Mouse (Mus musculus) hindbrain, embryonic 16.5 days (tissue): Measurements from ENCODE around the gene Nek8. TPM values are rescaled to one million over a fixed set of nuclear protein-coding genes. Genes with fewer than 3 reads are reported as not detected.
A peak's percentile ranks its signal among the peaks of the same experiment; 100 is the strongest.

ENCODE experiments used
- ATAC-seq: fragments of 200-750 bp; cut with Nextera tagmentation; 2 replicates; pipeline ENCODE4 v1.8.0; 2017; ENCODE audit warnings: moderate TSS enrichment, moderate library complexity
- H3K27ac ChIP-seq: fragments of 300-500 bp; sonication (generic); 2 replicates; pipeline ENCODE4 v1.5.1; 2014; ENCODE audit warnings: low read depth, mild to moderate bottlenecking, control low read depth, low read length, moderate library complexity
- H3K27me3 ChIP-seq: fragments of 300-500 bp; sonication (generic); replicated peaks from 2 replicates; pipeline ENCODE4 v1.6.1; 2014; ENCODE audit warnings: low read length; ENCODE audit not compliant: control insufficient read depth, insufficient read depth
- H3K36me3 ChIP-seq: fragments of 300-500 bp; sonication (generic); 2 replicates; pipeline ENCODE4 v1.6.1; 2014; ENCODE audit warnings: mild to moderate bottlenecking, low read length, moderate library complexity, mixed read lengths; ENCODE audit not compliant: control insufficient read depth, insufficient read depth
- H3K4me1 ChIP-seq: fragments of 300-500 bp; sonication (generic); 2 replicates; pipeline ENCODE4 v1.6.1; 2014; ENCODE audit warnings: low read depth, low read length; ENCODE audit not compliant: control insufficient read depth, insufficient read depth
- H3K4me2 ChIP-seq: fragments of 300-500 bp; sonication (generic); 2 replicates; pipeline ENCODE4 v1.6.1; 2014; ENCODE audit warnings: mild to moderate bottlenecking, low read length, control low read depth, moderate library complexity
- H3K4me3 ChIP-seq: fragments of 300-500 bp; sonication (generic); 2 replicates; pipeline ENCODE4 v1.5.1; 2014; ENCODE audit warnings: mild to moderate bottlenecking, low read length, control low read depth, moderate library complexity
- H3K9ac ChIP-seq: fragments of 300-500 bp; sonication (generic); 2 replicates; pipeline ENCODE4 v1.6.1; 2014; ENCODE audit warnings: low read depth, mild to moderate bottlenecking, control low read depth, low read length, moderate library complexity
- H3K9me3 ChIP-seq: fragments of 300-500 bp; sonication (generic); 2 replicates; pipeline ENCODE4 v1.6.1; 2014; ENCODE audit warnings: mild to moderate bottlenecking, low read length, moderate library complexity; ENCODE audit not compliant: control insufficient read depth
- WGBS: fragments of 180-500 bp; shearing (Covaris S2); extraction: QIAGEN DNeasy Blood & Tissue Kit; methylation state at CpG from one replicate; pipeline ENCODE4 v1.1.7; 2014; 5-methylcytosine and 5-hydroxymethylcytosine counted together
- polyA plus RNA-seq: library from polyadenylated mRNA; unstranded; fragments of >200 nt; fragmentation: Nextera tagmentation; extraction: Ambion mirVana; gene quantifications from 2 replicates; pipeline ENCODE4 v1.2.1, GENCODE M21; 2015

Gene Nek8
- polyA plus RNA-seq, 1 experiment from 2014 or later: 7.1 TPM

DNA sequence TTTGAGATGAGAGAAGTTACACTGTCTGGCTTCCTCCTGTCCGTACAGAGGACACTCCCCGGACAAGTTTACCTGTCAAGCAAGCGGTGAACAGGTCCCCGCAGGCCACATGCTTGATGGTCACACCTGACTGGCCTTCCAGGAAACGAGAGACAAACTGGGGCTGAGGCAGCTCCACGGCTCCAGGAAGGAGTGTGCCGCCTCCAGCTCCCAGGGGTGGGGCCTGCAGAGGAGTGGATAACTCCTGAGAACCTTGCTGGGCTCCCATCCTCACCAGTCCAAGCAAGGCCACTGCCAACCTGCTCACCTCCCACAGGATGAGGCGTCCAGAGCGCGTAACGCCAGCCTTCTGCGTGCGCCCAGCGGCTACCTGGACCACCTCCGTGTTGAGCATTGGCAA lies 6.2 kb downstream of the Nek8 start:
- Histone ChIP-seq H3K9me3 (no peaks in the 10 kb centered on the region), H3K27ac (no peak overlapping the region), H3K9ac (no peak overlapping the region), H3K4me1 (peaks cover 8% of the 10 kb centered on the region), H3K4me2 (no peak overlapping the region), H3K4me3 (no peak overlapping the region), H3K27me3 (no peaks in the 10 kb centered on the region), H3K36me3 (no peaks in the 10 kb centered on the region)
- WGBS: 92% methylated on average over 15 of the region's 15 CpGs
- ATAC-seq: no peak

DNA sequence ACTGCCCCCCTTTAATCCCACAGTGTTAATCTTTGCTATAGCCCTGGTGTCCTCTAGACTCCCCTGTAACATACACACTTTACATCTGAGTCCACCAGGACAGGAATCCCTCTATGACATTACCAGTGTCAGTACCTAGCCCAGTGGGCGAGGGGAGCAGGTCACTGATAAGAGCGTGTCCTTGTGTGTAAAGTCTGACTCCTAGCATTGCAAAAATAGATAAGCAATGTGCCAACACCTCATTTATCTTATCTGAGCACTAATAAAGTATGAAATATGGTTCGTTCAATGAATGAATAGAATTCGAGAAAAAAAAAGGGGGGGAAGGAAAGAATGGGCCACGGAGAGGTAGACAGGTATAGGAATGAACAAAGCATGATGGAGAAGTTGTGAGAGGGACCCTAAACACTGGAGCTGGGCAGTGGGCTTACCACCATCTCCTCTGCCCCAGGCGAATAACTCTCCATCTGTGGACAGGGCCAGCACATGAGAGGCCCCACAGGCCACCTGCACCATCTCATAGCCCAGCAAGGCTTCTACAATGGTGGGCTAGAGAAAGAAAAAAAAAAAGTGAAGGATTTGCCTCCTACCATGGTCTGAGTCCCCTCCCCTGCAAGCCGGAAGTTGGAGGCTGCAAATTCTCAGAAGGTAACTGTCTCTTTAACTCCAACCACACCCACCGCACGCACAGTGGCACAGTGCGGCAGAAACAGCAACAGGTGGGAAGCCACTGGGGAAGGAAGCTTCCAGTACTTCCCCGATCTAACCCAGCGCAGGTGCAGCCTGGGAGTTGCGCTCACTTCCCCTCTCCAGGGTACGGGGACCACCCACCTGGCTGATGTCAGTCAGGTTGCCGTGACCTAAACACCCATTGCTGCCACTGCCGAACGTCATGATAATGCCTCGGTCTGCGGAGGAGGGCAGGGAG lies 7.7 kb downstream of the Nek8 start:
- Histone ChIP-seq H3K9me3 (no peaks in the 10 kb centered on the region), H3K9ac (no peak overlapping the region), H3K36me3 (no peaks in the 10 kb centered on the region), H3K4me2 (no peak overlapping the region), H3K27ac (no peak overlapping the region), H3K27me3 (no peaks in the 10 kb centered on the region), H3K4me3 (no peak overlapping the region), H3K4me1 (peaks cover 8% of the 10 kb centered on the region)
- WGBS: 59% methylated on average over 19 of the region's 19 CpGs
- no peak for ATAC-seq

DNA sequence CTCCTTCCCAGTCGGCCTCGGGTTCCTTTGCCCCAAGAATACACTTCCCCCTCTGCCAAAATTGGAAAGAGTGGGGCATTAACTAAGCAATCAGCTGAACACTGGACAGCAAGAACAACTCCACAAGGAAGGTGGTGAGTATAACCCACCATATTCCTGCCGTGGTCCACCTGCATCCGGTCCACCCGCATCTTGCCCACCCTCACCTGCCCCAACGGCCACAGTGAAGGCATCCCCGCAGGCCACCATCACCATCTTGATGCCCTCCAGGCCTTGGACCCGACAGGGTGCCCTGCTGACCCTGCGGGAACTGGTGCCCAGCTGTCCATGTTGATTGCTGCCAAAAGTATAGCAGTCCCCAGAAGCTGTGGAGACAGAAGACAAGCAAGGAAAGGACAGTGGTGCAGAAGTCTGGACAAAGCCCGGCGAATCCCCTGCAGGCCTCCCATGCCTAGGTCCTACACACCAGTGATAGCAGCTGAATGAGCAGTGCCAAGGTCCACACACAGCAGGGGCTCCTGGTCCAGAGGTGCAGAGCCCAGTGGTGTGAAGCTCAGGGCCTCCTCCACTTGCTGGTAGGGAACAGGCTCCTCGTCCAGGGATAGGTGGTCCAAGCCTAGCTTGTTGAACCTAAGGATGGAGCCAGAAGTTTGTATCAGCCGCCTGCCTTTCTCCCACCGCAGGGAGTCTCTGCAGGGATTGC lies 9.1 kb downstream of the Nek8 start:
- 92% methylated on average over 14 of the region's 14 CpGs for WGBS

DNA sequence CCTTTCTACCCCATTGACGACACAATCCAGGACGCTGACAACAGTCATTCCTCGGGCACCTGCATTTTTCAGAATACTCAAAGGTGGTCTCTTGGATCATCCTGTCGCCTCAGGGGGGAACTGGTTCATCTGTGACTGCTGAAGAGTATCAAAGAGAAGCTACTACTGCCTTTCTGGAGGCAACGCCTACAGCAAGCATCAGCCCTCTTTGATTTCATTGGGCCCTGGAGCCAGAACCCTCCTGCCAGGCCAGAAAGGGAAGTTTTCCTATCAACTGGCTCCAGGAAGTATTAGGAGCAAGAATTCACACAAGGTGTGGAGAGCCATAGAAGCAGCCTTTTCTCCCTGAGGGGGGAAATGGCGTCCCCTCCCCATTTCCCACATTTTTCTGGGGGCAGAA lies 9.8 kb downstream of the Nek8 start:
- Histone ChIP-seq H3K9me3 (no peaks in the 10 kb centered on the region), H3K9ac (no peak overlapping the region; the same call in 1 of the 2 replicates), H3K4me3 (no peak overlapping the region), H3K4me2 (no peak overlapping the region), H3K27me3 (no peaks in the 10 kb centered on the region), H3K36me3 (peaks cover 3% of the 10 kb centered on the region; the same call in 1 of the 2 replicates), H3K4me1 (peaks cover 27% of the 10 kb centered on the region), H3K27ac (no peak overlapping the region)
- no peak for ATAC-seq
- 76% methylated on average over 6 of the region's 6 CpGs for WGBS

More for the DNA sequence above, 9.1 kb downstream of the Nek8 start:
- H3K4me1 ChIP-seq: peaks cover 20% of the 10 kb centered on the region
- H3K4me2 ChIP-seq: no peak overlapping the region
- no peak overlapping the region for H3K4me3 ChIP-seq
- no peak overlapping the region; the same call in 1 of the 2 replicates for H3K9ac ChIP-seq
- no peaks in the 10 kb centered on the region for H3K27me3 ChIP-seq
- ATAC-seq: no peak
- no peak overlapping the region for H3K27ac ChIP-seq
- no peaks in the 10 kb centered on the region for H3K36me3 ChIP-seq
- H3K9me3 ChIP-seq: no peaks in the 10 kb centered on the region

DNA sequence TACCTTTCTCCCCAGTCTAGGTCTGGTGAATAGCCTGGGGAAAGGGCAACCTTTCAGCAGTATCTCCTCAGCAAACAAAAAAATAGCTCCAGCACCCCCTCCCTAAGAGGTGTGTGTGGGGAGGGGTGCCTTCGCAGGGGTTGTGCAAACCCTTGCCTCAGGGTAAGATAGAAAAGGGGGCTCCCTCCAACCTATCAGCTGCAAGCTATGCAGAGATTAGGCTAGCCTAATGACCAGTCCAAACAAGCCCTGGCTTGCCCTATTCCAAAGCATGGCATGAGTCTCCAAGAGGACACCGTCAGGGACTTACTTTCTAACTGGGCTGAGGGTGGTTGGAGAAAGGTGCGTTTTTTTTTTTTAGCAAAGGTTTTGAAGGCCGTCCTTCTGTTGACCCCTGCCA lies 10.3 kb downstream of the Nek8 start:
- no peak for ATAC-seq
- Histone ChIP-seq H3K9me3 (no peaks in the 10 kb centered on the region), H3K9ac (no peak overlapping the region; the same call in 1 of the 2 replicates), H3K4me2 (peak overlapping the region; percentile 86), H3K27me3 (no peaks in the 10 kb centered on the region), H3K27ac (peak overlapping the region; percentile 93; the same call in 1 of the 2 replicates), H3K4me3 (no peak overlapping the region), H3K4me1 (peaks cover 27% of the 10 kb centered on the region), H3K36me3 (peaks cover 3% of the 10 kb centered on the region; the same call in 1 of the 2 replicates)
- WGBS: 58% methylated on average over 4 of the region's 4 CpGs

DNA sequence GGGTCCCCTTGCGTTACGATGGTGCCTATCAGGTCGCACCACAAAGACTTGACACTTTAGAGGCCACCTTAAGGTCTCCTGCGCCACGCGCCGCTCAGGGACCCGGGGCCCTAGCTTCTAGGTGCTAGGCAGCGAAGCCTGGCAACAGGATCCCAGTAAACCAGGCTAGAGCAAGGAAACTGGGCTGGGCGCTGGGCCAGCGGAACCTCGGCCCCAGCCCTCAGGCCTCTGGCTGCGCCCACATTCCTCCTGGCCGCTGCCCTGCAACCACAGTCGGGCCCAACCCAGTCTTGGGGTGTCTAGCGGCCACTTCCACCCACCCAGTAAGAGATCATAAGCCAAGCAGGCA lies 10.7 kb downstream of the Nek8 start:
- peak; percentile 40 for ATAC-seq
- H3K4me1 ChIP-seq: peaks cover 27% of the 10 kb centered on the region
- WGBS: 4% methylated on average over 16 of the region's 16 CpGs
- H3K36me3 ChIP-seq: peaks cover 4% of the 10 kb centered on the region; the same call in 1 of the 2 replicates
- no peaks in the 10 kb centered on the region for H3K27me3 ChIP-seq
- H3K4me2 ChIP-seq: peak overlapping the region; percentile 86
- no peaks in the 10 kb centered on the region for H3K9me3 ChIP-seq
- peak overlapping the region; percentile 82 for H3K4me3 ChIP-seq
- peak overlapping the region; percentile 97 for H3K9ac ChIP-seq
- peak overlapping the region; percentile 93 for H3K27ac ChIP-seq

DNA sequence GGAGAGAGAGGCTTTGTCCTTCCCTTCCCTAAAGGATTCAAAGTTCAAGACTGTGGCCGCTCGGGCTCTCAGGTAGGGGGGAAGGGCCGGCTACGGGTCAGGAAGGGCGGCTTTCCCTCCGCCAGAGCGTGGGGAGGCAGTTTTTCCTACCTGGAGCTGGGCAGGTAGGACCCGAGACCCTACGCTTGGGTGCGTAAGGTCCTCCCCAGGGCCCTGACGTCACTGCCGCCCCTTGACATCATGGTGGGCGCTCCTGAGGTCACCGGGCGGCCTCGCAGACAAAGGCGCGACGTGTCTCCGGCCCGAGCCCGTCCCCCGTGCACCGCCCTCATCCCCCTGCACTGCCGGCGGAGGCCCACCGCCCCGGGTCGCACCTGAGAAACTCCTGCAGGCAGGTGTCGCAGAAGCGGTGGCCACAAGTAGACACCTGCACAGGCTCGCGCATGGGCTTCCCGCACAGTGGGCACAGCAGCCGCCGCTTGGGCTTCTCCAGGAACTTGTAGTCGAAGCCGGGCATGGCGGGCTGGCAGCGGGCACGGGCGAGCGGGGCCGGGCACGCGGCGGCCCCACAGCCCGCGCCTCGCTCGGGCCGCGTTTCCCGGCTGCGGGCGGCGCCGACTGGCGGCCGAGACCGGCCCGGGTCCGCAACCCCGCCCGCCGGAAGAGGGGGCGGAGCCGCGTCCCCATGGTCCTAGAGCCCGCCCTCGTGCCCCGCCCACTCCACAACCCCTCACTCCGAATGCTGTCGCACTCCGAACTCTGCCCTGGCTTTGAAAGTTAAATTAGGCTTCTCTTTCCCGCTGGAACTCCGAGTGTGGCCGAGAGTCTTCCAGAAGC lies 11.3 kb downstream of the Nek8 start, which contains the start of gene Traf4:
Gene Traf4, minus strand, starts transcription at position 666 of the 837 bp plus-strand sequence.
- Histone ChIP-seq H3K27me3 (no peaks in the 10 kb centered on the region), H3K27ac (peak within 1 kb of the TSS; percentile 93), H3K9me3 (no peaks in the 10 kb centered on the region), H3K4me1 (peaks cover 27% of the 10 kb centered on the region), H3K4me2 (peak within 1 kb of the TSS; percentile 86), H3K4me3 (peak within 1 kb of the TSS; percentile 82), H3K36me3 (peaks cover 10% of the 10 kb centered on the region; the same call in 1 of the 2 replicates), H3K9ac (peak within 1 kb of the TSS; percentile 97)
- WGBS: under 1% methylated on average over 61 of the region's 78 CpGs
- ATAC-seq: peak; percentile 84

DNA sequence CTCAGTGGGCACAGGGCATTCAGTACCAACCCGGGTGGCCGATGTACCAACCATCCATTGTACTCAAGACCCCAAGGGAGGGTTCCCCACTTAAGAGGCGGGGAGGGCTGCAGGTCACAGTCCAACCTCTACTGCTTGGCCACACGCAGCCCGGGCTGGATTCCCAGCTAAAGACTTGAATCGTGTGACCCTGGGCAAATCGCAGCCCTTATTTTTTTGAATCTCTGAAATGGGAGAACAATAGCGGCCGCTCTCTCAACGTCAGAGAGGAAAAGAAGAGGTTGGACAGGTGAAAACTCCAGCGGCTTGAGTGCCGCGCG lies 11.9 kb downstream of the Nek8 start:
- Histone ChIP-seq H3K9me3 (no peaks in the 10 kb centered on the region), H3K4me2 (peak overlapping the region; percentile 86), H3K4me1 (peaks cover 27% of the 10 kb centered on the region), H3K27me3 (no peaks in the 10 kb centered on the region), H3K36me3 (peaks cover 16% of the 10 kb centered on the region; the same call in 1 of the 2 replicates), H3K27ac (peak overlapping the region; percentile 93), H3K4me3 (peak overlapping the region; percentile 82), H3K9ac (peak overlapping the region; percentile 97)
- ATAC-seq: no peak; the same call in 1 of the 2 replicates
- WGBS: 0% methylated on average over 14 of the region's 14 CpGs
